Mouse (Mus musculus) liver, adult 2 months (tissue): ENCODE results near the gene Prkca.

Source experiments
- CTCF ChIP-seq: fragments of 200-500 bp; IDR thresholded peaks from 2 replicates; pipeline ENCODE4 v1.5.1; 2011; ENCODE audit warnings: low read depth, low read length, control low read depth
- POLR2A ChIP-seq: fragments of 200-500 bp; IDR thresholded peaks from 2 replicates; pipeline ENCODE4 v1.6.1; 2011; ENCODE audit warnings: low read length, control low read depth; ENCODE audit not compliant: insufficient read depth; ENCODE audit errors: extremely low read depth

GRCm38 (mm10) chr11:108217043-108217442, 126.7 kb downstream of the Prkca start:
- TF ChIP-seq CTCF, result no peak
- no peak for TF ChIP-seq POLR2A
